Mouse (Mus musculus) cerebellum, adult 2 months (tissue): ENCODE measurements around the gene Gm10401. TPM values are rescaled to one million over a fixed set of nuclear protein-coding genes. Genes with fewer than 3 reads are reported as not detected.
"Not testable (repeated sequence)": the region's sequence is repeated elsewhere in the genome, so short reads cannot be mapped to it uniquely, and the experiment has no call there.

ENCODE experiments used
- DNase-seq, 2 experiments: peaks; one replicate each; pipeline ENCODE4 v3.0.0; 2021
- H3K27ac ChIP-seq: fragments of 200-500 bp; 2 replicates; pipeline ENCODE4 v1.5.1; 2012; ENCODE audit warnings: low read length, control low read depth, inconsistent platforms; ENCODE audit not compliant: insufficient read depth
- H3K27me3 ChIP-seq: fragments of 200-500 bp; 2 replicates; pipeline ENCODE4 v1.6.1; 2012; ENCODE audit warnings: inconsistent platforms, mild to moderate bottlenecking, low read length, moderate library complexity; ENCODE audit not compliant: control insufficient read depth, insufficient read depth
- H3K4me1 ChIP-seq: fragments of 200-500 bp; 2 replicates; pipeline ENCODE4 v1.6.1; 2011; ENCODE audit warnings: low read length; ENCODE audit not compliant: control insufficient read depth, insufficient read depth
- H3K4me3 ChIP-seq: fragments of 200-500 bp; replicated peaks from 2 replicates; pipeline ENCODE3; 2011; ENCODE audit warnings: mild to moderate bottlenecking, low read depth, low read length, control low read depth; ENCODE audit not compliant: insufficient read depth
- CTCF ChIP-seq: fragments of 200-500 bp; IDR thresholded peaks from 2 replicates; pipeline ENCODE4 v1.5.1; 2011; ENCODE audit warnings: low read depth, mild to moderate bottlenecking, control low read depth, low read length, moderate library complexity, borderline replicate concordance; ENCODE audit not compliant: insufficient read depth
- POLR2A ChIP-seq: fragments of 200-500 bp; IDR thresholded peaks from 2 replicates; pipeline ENCODE4 v1.6.1; 2011; ENCODE audit warnings: low read length, control low read depth, borderline replicate concordance; ENCODE audit not compliant: insufficient read depth
- WGBS: fragments of 180-500 bp; shearing (Covaris S2); methylation state at CpG from one replicate; pipeline ENCODE4 v1.1.7; 2018; 5-methylcytosine and 5-hydroxymethylcytosine counted together
- polyA plus RNA-seq: library from polyadenylated mRNA; depleted of rRNA; stranded (reverse); fragments of >200 nt; gene quantifications from 2 replicates; pipeline ENCODE4 v1.2.3, GENCODE M21; 2012

Gene Gm10401
- polyA plus RNA-seq, 1 experiment: not detected

GRCm38 (mm10) chr5:115091776-115092175 is 6.3 kb downstream of the Gm10401 start:
- no peak overlapping the region for H3K4me3 ChIP-seq
- no peak for TF ChIP-seq POLR2A
- TF ChIP-seq CTCF: no peak
- no peak for DNase-seq
- no peaks in the 10 kb centered on the region for H3K27me3 ChIP-seq
- no peaks in the 10 kb centered on the region for H3K4me1 ChIP-seq
- WGBS: 87% methylated on average over 6 of the region's 6 CpGs
- no peak overlapping the region for H3K27ac ChIP-seq

- no peak for TF ChIP-seq CTCF
- TF ChIP-seq POLR2A: no peak
- DNase-seq: no peak
- 85% methylated on average over 3 of the region's 3 CpGs for WGBS
- no peak overlapping the region for H3K4me3 ChIP-seq
- no peaks in the 10 kb centered on the region for H3K27me3 ChIP-seq
- no peaks in the 10 kb centered on the region for H3K4me1 ChIP-seq
- no peak overlapping the region for H3K27ac ChIP-seq
Measured at GRCm38 (mm10) chr5:115091015-115091414, 7.1 kb downstream of the Gm10401 start.

GRCm38 (mm10) chr5:115089592-115090268 is 8.4 kb downstream of the Gm10401 start:
- Histone ChIP-seq H3K27ac (no peak overlapping the region), H3K27me3 (no peaks in the 10 kb centered on the region), H3K4me3 (no peak overlapping the region), H3K4me1 (no peaks in the 10 kb centered on the region)
- no peak for DNase-seq
- TF ChIP-seq CTCF: peak; percentile 7; the same call in 1 of the 2 replicates
- TF ChIP-seq POLR2A: no peak
- WGBS: 94% methylated on average over 5 of the region's 5 CpGs

GRCm38 (mm10) chr5:115085675-115086074 is 12.4 kb downstream of the Gm10401 start:
- DNase-seq: no peak
- WGBS: 98% methylated on average over 2 of the region's 2 CpGs
- TF ChIP-seq CTCF: no peak
- no peak for TF ChIP-seq POLR2A
- Histone ChIP-seq H3K27me3 (no peaks in the 10 kb centered on the region), H3K27ac (no peak overlapping the region), H3K4me3 (no peak overlapping the region), H3K4me1 (no peaks in the 10 kb centered on the region)

GRCm38 (mm10) chr5:115083492-115083891 is 14.6 kb downstream of the Gm10401 start:
- Histone ChIP-seq H3K27ac (no peak overlapping the region), H3K27me3 (no peaks in the 10 kb centered on the region), H3K4me3 (no peak overlapping the region), H3K4me1 (no peaks in the 10 kb centered on the region)
- WGBS: 82% methylated on average over 6 of the region's 6 CpGs
- DNase-seq: no peak
- TF ChIP-seq CTCF (no peak), POLR2A (no peak)

GRCm38 (mm10) chr5:115081636-115082035 is 16.5 kb downstream of the Gm10401 start:
- Histone ChIP-seq H3K27me3 (no peaks in the 10 kb centered on the region), H3K4me1 (no peaks in the 10 kb centered on the region), H3K4me3 (no peak overlapping the region), H3K27ac (no peak overlapping the region)
- TF ChIP-seq POLR2A (no peak), CTCF (no peak)
- no peak for DNase-seq
- 82% methylated on average over 5 of the region's 5 CpGs for WGBS

- DNase-seq: peak; percentile 56 to 71
- Histone ChIP-seq H3K27ac (no peak overlapping the region), H3K27me3 (no peaks in the 10 kb centered on the region), H3K4me3 (no peak overlapping the region), H3K4me1 (peaks cover 3% of the 10 kb centered on the region; the same call in 1 of the 2 replicates)
- TF ChIP-seq POLR2A (no peak), CTCF (peak; percentile 67)
- WGBS: 52% methylated on average over 5 of the region's 5 CpGs
Measured at GRCm38 (mm10) chr5:115076144-115076901, 21.8 kb downstream of the Gm10401 start.

GRCm38 (mm10) chr5:115074749-115075148 is 23.3 kb downstream of the Gm10401 start:
- WGBS: 90% methylated on average over 4 of the region's 4 CpGs
- Histone ChIP-seq H3K4me3 (no peak overlapping the region), H3K27ac (no peak overlapping the region), H3K4me1 (peaks cover 3% of the 10 kb centered on the region; the same call in 1 of the 2 replicates), H3K27me3 (no peaks in the 10 kb centered on the region)
- TF ChIP-seq POLR2A (no peak), CTCF (no peak)
- DNase-seq: no peak

GRCm38 (mm10) chr5:115073306-115073705 is 24.8 kb downstream of the Gm10401 start:
- H3K27ac ChIP-seq, DNase-seq, H3K4me3 ChIP-seq, H3K4me1 ChIP-seq, H3K27me3 ChIP-seq: not testable (repeated sequence)
- WGBS: 81% methylated on average over 8 of the region's 8 CpGs
